Mouse (Mus musculus) heart, postnatal 4 days (tissue): ENCODE measurements around the gene Smgc. TPM values are rescaled to one million over a fixed set of nuclear protein-coding genes. Genes with fewer than 3 reads are reported as not detected.
"Not testable (repeated sequence)": the region's sequence is repeated elsewhere in the genome, so short reads cannot be mapped to it uniquely, and the experiment has no call there.

Source experiments
- DNase-seq: peaks from one replicate; pipeline ENCODE4 v3.0.0; 2021
- total RNA-seq, 2 experiments: library from RNA; stranded (reverse); gene quantifications; 2 replicates each; pipeline ENCODE4 v1.2.3; 2021

The Smgc gene
- not detected for total RNA-seq

DNA sequence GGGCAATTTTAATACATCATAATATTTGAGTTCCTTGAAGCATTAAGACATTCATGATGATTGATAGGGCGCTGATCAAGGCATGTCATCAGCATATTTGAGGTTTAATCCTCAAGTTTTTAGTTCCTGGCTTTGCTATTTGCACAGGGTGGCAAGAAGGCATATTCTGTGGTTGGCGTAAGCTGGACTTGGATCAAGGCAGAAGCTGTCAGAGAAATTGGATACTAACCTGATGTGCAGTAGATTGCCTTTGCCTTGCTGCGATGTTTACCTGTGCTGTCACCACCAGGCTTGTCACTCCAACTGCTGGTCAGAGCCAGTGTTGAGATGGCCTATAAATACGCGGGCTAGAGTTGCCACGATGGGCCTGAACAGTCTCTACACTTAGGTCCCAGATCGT is at the start of gene Smgc:
TSS of gene Smgc (plus strand) at position 301 of the 400 bp plus-strand sequence.
- no peak for DNase-seq

DNA sequence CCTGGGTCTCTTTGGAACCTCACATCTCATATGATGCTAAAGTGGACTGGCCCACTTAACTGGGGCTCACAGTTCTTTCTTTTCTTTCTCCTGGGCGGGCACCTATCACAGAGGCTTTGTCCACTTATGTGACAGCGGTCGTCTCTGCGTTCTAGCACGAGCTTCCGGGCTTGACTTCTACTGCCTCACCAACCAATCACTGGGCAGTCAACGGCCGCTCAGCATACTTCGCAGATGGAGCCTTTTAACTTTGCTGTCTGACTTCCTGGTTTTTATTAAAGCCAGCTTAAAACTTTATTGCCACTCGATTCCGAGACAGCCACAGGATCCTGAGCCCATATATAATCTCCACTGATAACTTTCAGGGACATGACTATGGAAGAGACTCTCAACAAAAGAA is 49.7 kb upstream of the Smgc start:
- DNase-seq: no peak

DNA sequence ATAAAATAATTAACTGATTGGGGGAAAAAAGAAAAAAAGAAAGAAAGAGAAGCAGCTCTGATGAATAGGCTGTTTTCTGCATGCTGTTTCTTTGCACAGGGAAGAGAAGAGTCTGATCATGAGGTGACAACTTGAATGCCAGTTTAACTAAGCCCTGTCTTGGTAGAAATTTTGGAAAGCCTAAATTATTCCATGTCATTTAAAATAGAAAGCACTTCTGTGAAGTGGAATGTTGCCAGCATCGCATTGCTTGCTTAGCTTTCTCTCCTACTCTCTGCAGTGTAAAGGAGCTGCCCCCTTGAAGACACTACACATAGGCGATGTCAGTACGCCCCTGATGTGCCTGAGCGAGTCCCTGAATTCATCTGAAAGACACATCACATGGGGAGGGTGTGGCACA is 31.6 kb upstream of the Smgc start:
- DNase-seq: no peak

DNA sequence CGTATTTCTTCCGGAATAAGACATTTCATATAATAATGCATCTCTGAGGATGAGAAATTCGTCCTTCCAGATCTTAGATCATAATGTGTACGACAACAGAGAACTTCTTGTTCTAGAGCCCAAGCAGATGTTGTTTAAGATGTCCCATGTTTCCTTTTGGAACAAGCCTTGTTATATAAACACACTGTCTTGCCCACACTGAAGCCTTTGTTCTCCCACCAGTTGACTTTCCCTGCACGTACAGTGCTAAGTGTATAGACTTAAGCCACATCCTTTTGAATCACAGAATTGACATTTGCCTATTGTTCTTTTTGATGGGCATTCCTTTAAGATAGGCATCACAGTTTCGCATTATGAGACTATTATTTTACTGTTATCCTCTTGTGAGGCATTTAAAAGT is 2.7 kb upstream of the Smgc start:
- DNase-seq: no peak

DNA sequence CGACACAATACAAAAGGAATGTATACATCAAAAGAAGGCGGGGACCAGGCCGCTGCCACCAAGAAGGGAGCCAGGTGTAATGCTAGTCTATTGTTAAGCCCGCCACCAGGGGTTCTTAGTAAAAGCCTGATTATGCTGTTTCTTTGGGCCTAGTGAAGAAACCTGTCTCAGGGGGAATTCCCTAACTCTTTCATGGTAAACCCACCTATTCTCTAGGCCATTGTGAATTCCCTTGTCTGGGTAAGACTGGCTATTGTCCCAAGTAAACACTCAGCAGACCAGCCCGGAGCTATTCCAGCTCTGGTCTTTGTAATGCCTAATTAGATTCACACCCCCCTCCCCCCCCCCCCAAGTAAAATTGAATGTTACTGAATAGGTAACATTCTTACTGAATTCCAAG is 26.1 kb downstream of the Smgc start:
- not testable (repeated sequence) for DNase-seq

DNA sequence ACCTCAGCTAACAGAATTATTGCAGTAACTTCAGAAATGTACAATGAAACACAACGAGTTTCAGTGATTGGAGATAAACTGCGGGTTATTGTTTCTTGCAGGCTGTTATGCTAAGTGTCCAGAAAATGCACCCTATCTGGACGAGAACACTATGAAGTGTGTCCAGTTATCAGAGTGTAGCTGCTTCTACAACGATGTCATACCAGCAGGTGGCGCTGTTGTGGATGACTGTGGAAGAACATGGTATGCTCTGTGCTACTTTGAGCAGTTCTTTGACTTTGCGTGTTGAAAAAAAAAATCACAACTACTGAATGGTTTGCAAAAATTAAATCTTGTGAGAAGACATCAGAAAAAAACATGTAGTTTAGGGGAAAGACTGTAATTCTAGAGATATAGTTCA is 62.2 kb downstream of the Smgc start:
- DNase-seq: peak; percentile 16

DNA sequence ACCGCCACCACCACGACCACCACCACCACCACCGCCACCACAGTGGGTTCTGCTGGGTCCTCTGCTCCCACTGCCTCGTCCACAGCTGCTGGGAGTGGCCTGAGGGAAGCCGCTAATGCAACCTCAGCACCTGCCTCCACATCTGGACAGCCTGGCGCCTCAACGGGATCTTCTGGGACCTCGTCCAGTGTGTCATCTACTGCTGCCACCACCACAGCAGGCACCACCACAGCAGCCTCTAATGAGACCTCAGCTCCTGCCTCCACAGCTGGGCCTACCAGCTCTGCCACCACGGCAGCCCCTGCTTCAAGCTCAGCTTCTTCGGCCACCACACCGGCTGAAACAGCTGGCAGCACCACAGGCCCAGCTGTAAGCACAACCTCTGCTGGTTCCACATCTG is 69.0 kb downstream of the Smgc start:
- peak; percentile 48 for DNase-seq

Other genes starting within 250 kb of the Smgc start
- gene Lrrk2, start 165.1 kb upstream of the Smgc start, total RNA-seq: 10 to 100 TPM; 10.3 to 10.4 TPM
- gene Cntn1, start 212.9 kb downstream of the Smgc start, total RNA-seq: under 1 TPM; 0.10 to 0.25 TPM